Mouse (Mus musculus): ENCODE data around the gene D630045J12Rik. TPM values are rescaled to one million over a fixed set of nuclear protein-coding genes. Genes with fewer than 3 reads are reported as not detected.

Gene D630045J12Rik
- total RNA-seq (2022) = 10 to 100 TPM; 30.8 to 38.5 (median 34.3) TPM

GRCm38 (mm10) chr6:38253736-38254641 lies at the start of gene D630045J12Rik:
Gene D630045J12Rik, minus strand, starts transcription at chr6:38254009.
- DNase-seq (ENCODE audit: low spot score in 2 of 2) = no peak

DNA sequence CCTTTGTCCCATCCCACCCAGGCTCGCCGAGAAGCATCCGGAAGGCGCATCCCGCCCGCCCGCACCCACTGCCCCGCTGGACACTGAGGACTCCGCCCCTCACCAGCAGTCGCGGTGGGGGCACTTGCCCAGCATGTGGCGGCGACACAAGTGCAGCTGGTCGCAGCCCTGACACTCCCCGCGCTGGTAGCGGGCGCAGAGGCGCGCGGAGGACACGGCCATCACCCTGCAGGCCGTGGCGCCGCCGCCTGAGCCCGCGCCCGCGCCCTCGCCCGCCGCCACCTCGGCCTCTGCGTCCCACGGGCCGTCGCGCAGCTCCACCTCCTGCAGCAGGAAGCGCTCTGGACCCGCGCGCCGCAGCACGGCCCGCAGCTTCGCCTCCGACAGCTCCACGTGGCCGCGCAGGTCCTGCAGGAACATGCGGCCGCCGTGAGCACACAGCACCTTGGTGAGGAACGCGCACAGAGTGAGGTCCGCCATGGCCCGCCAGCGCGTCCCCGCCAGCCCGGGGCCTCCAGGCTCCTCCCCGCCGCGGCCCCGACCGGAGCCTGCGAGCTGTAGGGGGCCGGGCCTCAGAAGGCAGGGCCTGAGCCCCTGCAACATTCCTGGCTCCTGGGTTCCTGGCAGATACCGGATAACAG lies 45.1 kb upstream of the D630045J12Rik start, which contains the start of gene Zc3hav1l:
Gene Zc3hav1l, minus strand, starts transcription at position 499 of the 641 bp plus-strand sequence.
- peak; percentile 29 to 56 for DNase-seq (ENCODE audit: low spot score in 2 of 2)

- DNase-seq (ENCODE audit: low spot score in 2 of 2) = no peak
These were observed 44.4 kb upstream of the D630045J12Rik start for GRCm38 (mm10) chr6:38298246-38298635.

- DNase-seq (ENCODE audit: low spot score in 2 of 2) = no peak
These were observed 43.9 kb upstream of the D630045J12Rik start for GRCm38 (mm10) chr6:38297580-38298245.

DNA sequence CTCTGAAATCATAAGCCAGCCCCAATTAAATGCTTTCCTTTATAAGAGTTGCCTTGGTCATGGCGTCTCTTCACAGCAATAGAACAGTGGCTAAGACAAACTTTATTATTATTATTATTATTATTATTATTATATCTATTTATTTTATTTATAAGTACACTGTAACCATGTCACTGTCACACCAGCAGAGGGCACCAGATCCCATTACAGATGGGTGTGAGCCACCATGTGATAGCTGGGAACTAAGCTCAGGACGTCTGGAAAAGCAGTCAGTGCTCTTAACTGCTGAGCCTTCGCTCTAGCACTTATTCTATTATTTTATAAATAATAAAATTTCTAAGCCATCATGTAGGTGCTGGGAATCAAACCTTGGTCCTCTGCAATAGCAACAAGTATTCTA lies 39.9 kb upstream of the D630045J12Rik start:
- DNase-seq (ENCODE audit: low spot score in 2 of 2) = no peak

GRCm38 (mm10) chr6:38292871-38293646 lies 39.2 kb upstream of the D630045J12Rik start:
- no peak for DNase-seq (ENCODE audit: low spot score in 2 of 2)

DNA sequence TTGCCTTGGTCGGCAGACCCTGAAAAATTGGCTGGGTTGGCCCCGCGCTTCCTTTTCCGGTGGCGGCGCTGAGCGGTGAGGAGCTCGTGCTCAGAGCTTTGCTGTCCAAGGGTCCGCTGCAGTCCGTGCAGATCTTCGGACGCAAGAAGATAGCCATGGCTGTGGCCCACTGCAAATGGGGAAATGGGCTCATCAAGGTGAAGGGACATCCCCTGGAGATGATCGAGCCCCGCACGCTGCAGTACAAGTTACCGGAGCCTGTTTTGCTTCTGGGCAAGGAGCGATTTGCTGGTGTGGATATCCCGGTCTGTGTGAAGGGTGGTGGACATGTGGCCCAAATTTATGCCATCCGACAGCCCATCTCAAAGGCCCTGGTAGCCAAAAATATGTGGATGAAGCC lies 30.6 kb upstream of the D630045J12Rik start:
- DNase-seq (ENCODE audit: low spot score in 2 of 2) = no peak

DNA sequence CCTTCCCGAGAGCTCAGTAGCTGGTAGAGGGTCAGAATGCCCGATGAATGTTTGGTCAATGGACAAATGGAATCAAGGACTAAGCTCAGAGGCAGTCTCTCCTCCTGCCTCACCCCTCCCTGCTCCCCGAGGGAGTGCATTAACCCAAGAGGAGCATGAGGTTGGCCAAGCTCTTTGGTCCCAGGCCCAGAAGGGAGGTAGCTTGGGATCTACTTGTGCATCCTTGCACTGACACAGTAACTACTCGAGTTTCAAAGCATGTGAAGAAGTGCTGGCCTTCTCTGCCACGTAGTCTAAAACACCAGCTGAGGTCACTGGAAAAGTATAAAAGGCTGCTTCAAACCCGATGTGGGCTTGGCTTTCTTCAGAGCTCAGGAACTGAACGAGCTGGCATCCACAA lies 10.7 kb upstream of the D630045J12Rik start:
- DNase-seq (ENCODE audit: low spot score in 2 of 2) = no peak

DNA sequence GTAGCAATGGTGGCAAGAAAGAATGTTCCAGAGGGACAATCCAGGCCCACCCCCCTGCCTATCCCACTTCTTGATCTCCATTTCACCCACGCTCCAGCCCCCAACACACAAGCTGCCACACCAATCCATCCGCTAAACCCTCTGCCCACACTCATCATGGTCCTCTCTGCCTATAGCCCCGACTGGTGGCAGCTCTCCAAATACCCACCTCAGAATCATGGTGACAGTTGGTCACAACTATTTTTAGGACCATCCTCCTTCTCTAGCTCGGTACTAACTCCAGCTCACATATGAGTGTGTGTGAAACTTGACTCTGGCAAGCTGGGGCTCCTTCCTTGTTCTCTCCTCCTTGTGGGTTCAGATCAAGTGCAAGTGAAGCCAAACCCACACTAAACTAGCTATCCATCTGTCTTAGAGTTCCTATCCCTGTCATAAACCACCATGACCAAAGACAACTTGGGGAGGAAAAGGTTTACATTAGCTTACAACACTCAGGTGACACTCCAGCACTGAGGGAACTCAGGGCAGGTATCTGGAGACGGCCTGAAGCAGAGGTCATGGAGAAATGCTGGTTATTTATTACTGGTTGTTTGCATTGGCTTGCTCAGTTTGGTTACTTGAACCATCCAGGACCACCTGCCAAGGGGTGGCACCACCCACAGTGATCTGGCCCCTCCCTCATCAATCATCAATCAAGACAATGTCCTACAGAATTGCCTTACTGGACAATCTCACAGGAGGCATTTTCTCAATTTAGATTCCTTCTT lies 9.8 kb upstream of the D630045J12Rik start:
- peak; percentile 51 to 59 for DNase-seq (ENCODE audit: low spot score in 2 of 2)

DNA sequence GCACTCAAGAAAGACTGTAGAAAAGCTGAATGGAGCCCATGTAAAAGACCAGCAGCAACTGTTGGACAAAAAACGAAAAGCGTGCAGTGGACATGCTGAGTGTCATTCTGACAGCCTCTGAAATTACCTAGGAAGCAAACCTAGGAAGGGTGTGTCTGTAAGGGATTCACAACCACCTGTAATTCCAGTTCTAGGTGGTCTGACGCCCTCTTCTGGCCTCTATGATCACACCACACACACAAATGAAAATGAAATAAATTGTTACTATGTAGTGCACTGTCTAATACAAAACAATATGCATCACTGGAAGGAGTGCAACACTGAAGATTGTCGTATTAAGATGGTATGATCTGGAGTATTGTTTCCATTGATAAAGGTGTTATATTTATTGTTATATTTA lies 8.1 kb upstream of the D630045J12Rik start:
- no peak for DNase-seq (ENCODE audit: low spot score in 2 of 2)

DNA sequence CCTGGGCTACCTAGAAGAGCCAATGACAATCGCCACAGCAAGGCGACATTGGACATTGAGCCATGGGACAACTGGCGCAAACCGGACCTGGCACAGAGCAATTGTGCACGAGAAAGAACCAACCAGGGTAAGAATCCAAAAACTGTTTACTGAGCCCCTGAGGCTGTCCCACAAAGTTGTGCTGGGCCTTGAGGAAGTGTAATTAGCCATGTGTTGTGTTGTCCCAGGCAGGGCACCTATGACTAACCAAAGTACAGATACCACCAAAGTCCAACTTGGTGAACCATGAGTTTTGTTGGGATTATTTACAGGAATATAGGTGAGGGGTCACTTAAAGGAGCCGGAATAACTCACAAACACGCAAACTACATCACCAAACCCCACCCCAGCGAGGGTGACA lies 3.7 kb upstream of the D630045J12Rik start:
- DNase-seq (ENCODE audit: low spot score in 2 of 2) = no peak

DNA sequence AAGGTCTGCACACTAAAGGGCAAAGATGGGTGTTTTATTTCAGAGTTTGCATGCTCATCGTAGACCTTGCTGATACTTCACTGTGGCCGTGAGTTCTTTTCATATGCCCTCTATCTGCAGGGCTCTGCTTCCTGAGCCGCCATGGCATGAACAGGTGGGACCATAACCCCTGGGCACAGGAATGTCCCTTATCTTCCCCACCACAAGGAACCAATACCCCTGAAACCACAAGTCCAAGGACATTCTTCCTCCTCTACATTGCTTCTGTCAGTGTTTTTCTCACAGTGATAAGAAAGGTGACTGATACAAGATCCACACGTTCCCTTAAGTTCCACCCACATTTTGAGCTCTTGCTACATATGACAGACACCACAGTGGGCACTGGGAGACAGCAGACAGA lies 3.0 kb upstream of the D630045J12Rik start:
- no peak for DNase-seq (ENCODE audit: low spot score in 2 of 2)

DNA sequence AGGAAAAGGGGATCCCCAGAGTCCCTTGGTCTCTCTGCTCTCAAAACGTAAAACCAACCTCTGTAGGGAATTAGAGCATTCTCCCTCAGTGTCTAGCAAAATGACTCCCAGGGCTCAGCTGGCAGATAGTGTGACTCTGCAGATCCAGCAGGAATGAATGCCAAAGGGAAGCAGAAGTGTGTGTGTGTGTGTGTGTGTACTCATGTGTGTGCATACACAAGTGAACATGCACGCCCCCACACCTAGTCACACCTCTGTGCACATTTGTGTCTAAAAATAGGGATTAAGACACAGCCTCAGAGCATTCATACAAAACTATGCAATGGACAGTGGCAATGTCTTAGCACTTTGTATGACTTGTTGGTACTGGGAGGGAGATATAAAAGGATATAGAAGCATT lies 2.0 kb upstream of the D630045J12Rik start:
- no peak for DNase-seq (ENCODE audit: low spot score in 2 of 2)

DNA sequence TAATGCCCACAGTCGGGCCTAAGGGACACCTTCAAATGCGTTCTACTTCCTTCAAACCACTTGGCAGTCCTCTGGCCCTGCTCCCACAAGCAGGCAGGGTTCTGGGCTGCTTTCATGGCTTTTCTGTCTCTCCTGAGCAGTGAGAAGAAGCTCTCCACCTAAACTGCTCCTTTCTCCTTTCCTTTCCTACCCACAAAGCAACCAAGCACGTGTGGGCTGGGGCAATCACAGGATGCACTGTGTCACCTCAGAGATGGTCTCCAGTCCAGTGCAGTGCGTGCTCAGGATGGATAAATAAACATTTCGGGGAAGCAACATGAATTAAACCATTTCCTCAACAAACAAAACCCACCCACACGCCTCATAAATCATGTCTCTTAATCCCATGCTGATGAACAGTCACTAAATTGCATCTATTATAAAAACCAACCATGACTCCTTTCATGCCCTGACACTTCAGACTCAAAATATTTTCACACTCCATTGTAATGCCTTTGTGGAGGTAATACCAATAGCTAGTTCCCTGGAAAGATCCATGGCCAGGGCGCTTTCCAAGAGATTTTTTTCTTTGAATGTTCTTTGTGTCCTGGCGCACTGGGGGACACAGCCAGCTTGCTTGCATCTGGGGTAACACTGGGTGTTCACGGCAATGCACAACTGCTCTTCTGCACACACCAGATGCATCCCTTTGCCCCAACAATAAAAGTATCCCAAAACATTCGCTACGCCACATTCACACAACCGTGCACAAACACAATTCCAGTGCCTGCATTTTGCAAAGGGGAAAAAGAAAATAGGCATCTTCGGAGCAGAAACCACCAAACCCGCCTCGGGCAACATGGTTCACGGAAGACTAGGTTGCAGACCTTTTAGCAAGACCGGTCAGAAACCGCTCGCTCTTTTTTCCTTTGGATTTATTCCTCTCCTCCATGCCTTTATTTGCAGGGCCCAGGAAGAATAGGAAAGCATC lies 758 bp downstream of the D630045J12Rik start:
- no peak for DNase-seq (ENCODE audit: low spot score in 2 of 2)

DNA sequence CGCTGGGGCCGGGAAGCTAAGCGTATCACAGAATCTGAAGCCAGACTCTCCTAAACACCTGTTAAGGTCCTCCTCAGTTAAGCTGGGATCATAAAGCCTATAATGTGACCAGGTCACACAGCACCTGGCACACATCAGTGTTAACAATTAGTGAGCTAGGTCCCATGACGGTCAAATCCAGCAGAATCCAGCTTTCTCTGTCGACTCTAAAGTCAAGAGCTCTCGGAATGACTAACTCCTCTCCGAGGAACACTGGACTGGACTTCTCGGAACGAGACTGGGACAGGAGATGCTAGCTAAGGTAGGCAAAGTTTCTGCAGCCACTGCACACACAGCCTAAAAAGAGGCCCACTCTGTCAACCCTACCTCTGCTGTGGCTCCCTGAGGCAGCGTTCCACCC lies 1.7 kb downstream of the D630045J12Rik start:
- DNase-seq (ENCODE audit: low spot score in 2 of 2) = no peak

- DNase-seq (ENCODE audit: low spot score in 2 of 2) = no peak
These were observed 2.3 kb downstream of the D630045J12Rik start for GRCm38 (mm10) chr6:38251464-38251863.

DNA sequence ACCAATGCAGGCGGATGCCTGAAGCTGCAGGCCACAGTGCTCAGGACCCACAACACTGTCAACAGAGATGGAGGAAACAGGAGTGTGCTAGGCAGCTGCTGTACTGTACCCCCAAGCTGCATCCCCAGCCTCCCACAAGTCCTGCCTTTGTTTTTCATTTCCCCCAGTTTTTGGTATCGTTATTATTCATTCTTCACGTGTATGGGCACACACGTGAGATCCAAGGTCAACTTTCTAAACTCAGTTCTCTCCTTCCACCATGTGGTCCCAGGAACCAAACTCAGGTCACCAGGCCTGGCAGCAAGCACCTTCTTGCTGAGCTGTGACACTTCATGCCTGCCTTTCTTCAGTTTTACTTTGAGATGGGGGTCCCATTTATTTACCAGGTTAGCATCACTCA lies 6.4 kb downstream of the D630045J12Rik start:
- DNase-seq (ENCODE audit: low spot score in 2 of 2) = no peak

GRCm38 (mm10) chr6:38244806-38245205 lies 9.0 kb downstream of the D630045J12Rik start:
- no peak for DNase-seq (ENCODE audit: low spot score in 2 of 2)

GRCm38 (mm10) chr6:38244167-38244566 lies 9.6 kb downstream of the D630045J12Rik start:
- DNase-seq (ENCODE audit: low spot score in 2 of 2) = no peak
